In genomic region chr2:148732327-148733000, GRCm38 (mm10) we compare ENCODE assay signal across 8 mouse cellular contexts. TPM values are rescaled to one million over a fixed set of nuclear protein-coding genes. Genes with fewer than 3 reads are reported as not detected.
DNase-seq lines count a peak whose midpoint lies in the region; ATAC-seq and TF ChIP-seq lines count a peak whose summit lies in the region.

Napb (minus strand) TSS chr2:148732467.

- no peaks in the 10 kb centered on the region for H3K4me1 ChIP-seq in brown adipose tissue, adult 24 weeks (ENCODE audit: control insufficient read depth, insufficient read depth, insufficient read length, low read length)
- peaks cover 14% of the 10 kb centered on the region for H3K4me1 ChIP-seq in heart, embryonic 13.5 days
- H3K4me1 ChIP-seq in kidney, postnatal 0 days (replicated peaks; ENCODE audit: insufficient read depth, low read length) = 0 out of 2 replicates have a peak, but pooled peaks cover 8% of the 10 kb centered on the region
- H3K4me1 ChIP-seq in liver, adult 2 months (ENCODE audit: control insufficient read depth, insufficient read depth, low read length) = peaks cover 2% of the 10 kb centered on the region; the same call in 1 of the 2 replicates

- DNase-seq in CD4-positive helper T cell, adult 2 months (ENCODE audit: low read depth, low spot score) = peak; percentile 59
- peak; percentile 50 for DNase-seq in fat pad, adult 2 months (ENCODE audit: extremely low read depth, low read depth, low spot score)
- DNase-seq in kidney, postnatal 0 days (ENCODE audit: low spot score) = peak; percentile 96
- peak; percentile 91 for DNase-seq in liver, adult 2 months (ENCODE audit: extremely low read depth, low read depth, low spot score)
- peak; percentile 67 to 76 for DNase-seq in spleen, postnatal 4 days (ENCODE audit: low spot score in 2 of 2)

- 3% methylated on average over 18 of the region's 18 CpGs for WGBS in heart, embryonic 13.5 days
- WGBS in kidney, postnatal 0 days = 4% methylated on average over 18 of the region's 18 CpGs
- 5% methylated on average over 18 of the region's 18 CpGs for WGBS in liver, adult 2 months

- 0 out of 2 replicates have a peak, but pooled peaks have one; percentile 4 for TF ChIP-seq CTCF in kidney, postnatal 0 days (IDR thresholded peaks at IDR 0.05; ENCODE audit: low read depth)
- TF ChIP-seq CTCF in liver, adult 2 months (IDR thresholded peaks at IDR 0.05; ENCODE audit: low read depth, low read length) = no peak

- no peaks in the 10 kb centered on the region for H3K27me3 ChIP-seq in heart, embryonic 13.5 days (replicated peaks)
- no peaks in the 10 kb centered on the region for H3K27me3 ChIP-seq in kidney, postnatal 0 days (ENCODE audit: insufficient read depth, low read length)
- H3K27me3 ChIP-seq in liver, adult 2 months (ENCODE audit: control insufficient read depth, insufficient read depth, low read length) = no peaks in the 10 kb centered on the region

- peak within 1 kb of the TSS; percentile 95 for H3K4me2 ChIP-seq in heart, embryonic 13.5 days
- H3K4me2 ChIP-seq in kidney, postnatal 0 days (ENCODE audit: low read length) = peak within 1 kb of the TSS; percentile 91

- H3K9me3 ChIP-seq in heart, embryonic 13.5 days = peaks cover 8% of the 10 kb centered on the region; the same call in 1 of the 2 replicates
- H3K9me3 ChIP-seq in kidney, postnatal 0 days (replicated peaks; ENCODE audit: low read length) = no peaks in the 10 kb centered on the region

- H3K27ac ChIP-seq in brown adipose tissue, adult 24 weeks (replicated peaks; ENCODE audit: low read depth, low read length) = no peak within 1 kb of the TSS
- H3K27ac ChIP-seq in heart, embryonic 13.5 days (replicated peaks) = 0 out of 2 replicates have a peak within 1 kb of the TSS, but pooled peaks have one; percentile 5
- no peak within 1 kb of the TSS for H3K27ac ChIP-seq in kidney, postnatal 0 days
- H3K27ac ChIP-seq in liver, adult 2 months (replicated peaks; ENCODE audit: insufficient read depth, low read depth, low read length) = 0 out of 2 replicates have a peak within 1 kb of the TSS, but pooled peaks have one; percentile 7

- TF ChIP-seq POLR2A in liver, adult 2 months (IDR thresholded peaks at IDR 0.05; ENCODE audit: extremely low read depth, insufficient read depth, low read length) = peak; percentile 90

- peak; percentile 95 for ATAC-seq in heart, embryonic 13.5 days (ENCODE audit: extremely low read depth, insufficient number of reproducible peaks, low FRiP score, low TSS enrichment)
- ATAC-seq in kidney, postnatal 0 days (replicated peaks; ENCODE audit: low FRiP score, low read depth) = peak; percentile 99
- peak; percentile 56 for ATAC-seq in monocyte, adult 5-6 weeks (replicated peaks; ENCODE audit: insufficient number of reproducible peaks, low FRiP score, low TSS enrichment, poor library complexity, severe bottlenecking)

- H3K79me2 ChIP-seq in liver, adult 2 months (ENCODE audit: control insufficient read depth, insufficient read depth, low read length) = peaks cover 9% of the 10 kb centered on the region; the same call in 1 of the 2 replicates

- peak within 1 kb of the TSS; percentile 90 for H3K9ac ChIP-seq in heart, embryonic 13.5 days
- peak within 1 kb of the TSS; percentile 70 for H3K9ac ChIP-seq in kidney, postnatal 0 days (ENCODE audit: low read depth, low read length)
- H3K9ac ChIP-seq in liver, adult 2 months (ENCODE audit: low read depth, low read length) = peak within 1 kb of the TSS; percentile 77

- H3K36me3 ChIP-seq in heart, embryonic 13.5 days = no peaks in the 10 kb centered on the region
- H3K36me3 ChIP-seq in kidney, postnatal 0 days (ENCODE audit: insufficient read depth, low read length) = no peaks in the 10 kb centered on the region
- H3K36me3 ChIP-seq in liver, adult 2 months (ENCODE audit: control insufficient read depth, insufficient read depth, low read length) = no peaks in the 10 kb centered on the region

- H3K4me3 ChIP-seq in brown adipose tissue, adult 24 weeks (ENCODE audit: insufficient read depth, low read depth, low read length) = peak within 1 kb of the TSS; percentile 94
- H3K4me3 ChIP-seq in heart, embryonic 13.5 days = peak within 1 kb of the TSS; percentile 81
- H3K4me3 ChIP-seq in kidney, postnatal 0 days (replicated peaks; ENCODE audit: low read depth, low read length) = peak within 1 kb of the TSS; percentile 75
- H3K4me3 ChIP-seq in liver, adult 2 months (ENCODE audit: insufficient read depth, low read depth, low read length) = peak within 1 kb of the TSS; percentile 92

RNA-seq across cellular contexts. Expression of gene Napb, which starts in this region (rescaled TPM):
- polyA plus RNA-seq in brown adipose tissue, adult 24 weeks (2012; ENCODE audit: insufficient read depth, insufficient read length, missing spikeins) = 0.40 and 1.0 TPM in 2 replicates
- 2.2 and 2.4 TPM in 2 replicates for polyA plus RNA-seq in heart, embryonic 13.5 days (2015; fragmentation: Nextera tagmentation; extraction: Ambion mirVana)
- polyA plus RNA-seq in kidney, postnatal 0 days (2015; fragmentation: Nextera tagmentation; extraction: Ambion mirVana) = 1.3 and 1.4 TPM in 2 replicates
- total RNA-seq in liver, adult 2 months (2014; rRNA removed) = 1.7 TPM in 2 replicates
- polyA plus RNA-seq in liver, adult 2 months (2012; rRNA removed) = 0.54 and 0.57 TPM in 2 replicates
- total RNA-seq in monocyte, adult 5-6 weeks (2017) = 0.32 to 0.78 TPM (median 0.57 TPM) in 3 replicates

Comparison
In these comparisons a context has a peak if more than half of its experiments do, and no peak if none do; other contexts are left out.
1. Peak in ATAC-seq in monocyte, adult 5-6 weeks; RNA of the gene not detected or under 1 TPM.
2. H3K27ac ChIP-seq: peak in heart, embryonic 13.5 days (single experiment) and liver, adult 2 months (single experiment); none in brown adipose tissue, adult 24 weeks (single experiment) and kidney, postnatal 0 days (single experiment).
3. Peak in every context shown above with its lines, with median percentiles within 50 percentile points of each other: DNase-seq, H3K4me3 ChIP-seq, ATAC-seq and H3K9ac ChIP-seq.